Mouse (Mus musculus) frontal cortex, postnatal 36 days (tissue): ENCODE measurements around the gene Tysnd1.

ENCODE experiments used
- DNase-seq, 2 experiments: peaks; one replicate each; pipeline ENCODE4 v3.0.0; 2022; ENCODE audit warnings: low spot score in 2 of 2

Tysnd1 gene

GRCm38 (mm10) chr10:61689405-61689804, 5.9 kb upstream of the Tysnd1 start:
- no peak for DNase-seq

DNA sequence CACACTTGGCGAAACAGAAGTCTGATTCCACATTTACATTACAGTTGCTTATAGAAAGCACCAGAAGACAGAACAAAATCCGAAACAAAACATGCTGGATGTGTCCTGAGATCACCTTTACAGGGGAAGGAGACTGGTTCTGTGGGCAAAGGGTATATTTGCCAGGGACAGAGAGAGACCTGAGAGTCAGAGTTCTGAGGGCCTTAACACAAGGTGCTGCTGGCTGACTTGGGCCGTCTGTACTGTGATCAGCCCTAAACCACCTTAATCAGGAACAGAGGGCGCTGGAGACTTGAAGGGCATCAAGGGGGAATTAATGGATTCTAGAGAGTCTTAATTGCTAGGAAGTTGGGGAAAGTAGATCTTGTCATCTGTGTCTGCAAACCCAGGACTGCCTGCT, 1.8 kb upstream of the Tysnd1 start:
- DNase-seq = no peak

- no peak for DNase-seq
These were observed 617 bp downstream of the Tysnd1 start for GRCm38 (mm10) chr10:61695703-61696559.

DNA sequence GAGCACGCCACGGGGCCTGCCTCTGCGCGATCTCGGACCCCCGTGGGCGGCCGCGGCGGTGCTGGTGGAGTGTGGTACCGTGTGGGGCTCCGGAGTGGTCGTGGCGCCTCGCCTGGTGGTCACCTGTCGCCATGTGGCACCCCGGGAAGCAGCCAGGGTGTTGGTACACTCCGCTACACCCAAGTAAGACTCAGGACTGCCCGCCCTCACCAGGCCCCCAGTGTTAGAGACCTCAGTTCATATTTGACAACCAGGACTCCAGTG, 1.2 kb downstream of the Tysnd1 start:
- no peak for DNase-seq

DNA sequence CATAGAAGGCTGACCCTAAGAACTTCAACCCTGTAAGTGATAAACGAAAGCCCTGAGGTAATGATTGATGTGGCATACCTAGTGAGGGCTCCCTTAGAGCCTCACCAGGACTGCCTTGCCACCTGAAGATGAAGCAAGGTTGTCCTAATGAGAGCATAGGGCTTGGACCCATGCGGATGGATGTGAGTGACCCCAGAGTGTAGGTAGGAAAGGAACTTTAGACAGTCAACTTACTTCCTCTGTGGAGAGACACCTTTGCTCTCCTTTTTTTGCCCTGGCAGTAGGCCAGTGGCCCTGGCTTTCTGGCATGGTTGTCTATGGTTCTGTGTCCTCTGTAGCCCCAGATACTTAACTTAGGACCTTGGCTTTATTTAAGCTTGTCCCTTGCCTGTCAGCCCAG, 1.7 kb downstream of the Tysnd1 start:
- no peak for DNase-seq

GRCm38 (mm10) chr10:61704663-61705062, 9.3 kb downstream of the Tysnd1 start:
- no peak for DNase-seq

GRCm38 (mm10) chr10:61706412-61707375, 11.4 kb downstream of the Tysnd1 start:
- no peak for DNase-seq

DNA sequence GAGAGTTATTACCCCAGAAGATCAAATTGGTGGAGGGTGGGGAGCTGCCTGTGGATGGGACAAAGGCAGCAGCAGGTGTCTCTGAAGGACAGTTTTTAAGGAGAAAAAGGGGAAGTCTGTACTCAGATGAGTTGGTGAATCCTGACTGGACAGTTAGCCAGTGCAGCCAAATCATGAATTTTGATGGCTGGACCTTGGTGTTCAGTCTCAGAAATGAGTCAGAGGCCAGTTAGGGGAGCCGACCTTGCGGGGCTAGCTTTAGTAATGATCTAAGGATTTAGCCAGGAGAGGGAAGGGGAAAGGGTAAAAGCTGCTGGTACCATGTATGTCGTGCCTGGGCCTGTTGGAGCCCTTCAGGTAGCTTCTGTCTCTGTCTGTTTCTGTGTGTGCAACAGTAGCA, 18.3 kb downstream of the Tysnd1 start:
- DNase-seq = no peak

- DNase-seq = no peak
These were observed 18.8 kb downstream of the Tysnd1 start for GRCm38 (mm10) chr10:61714146-61714545.

DNA sequence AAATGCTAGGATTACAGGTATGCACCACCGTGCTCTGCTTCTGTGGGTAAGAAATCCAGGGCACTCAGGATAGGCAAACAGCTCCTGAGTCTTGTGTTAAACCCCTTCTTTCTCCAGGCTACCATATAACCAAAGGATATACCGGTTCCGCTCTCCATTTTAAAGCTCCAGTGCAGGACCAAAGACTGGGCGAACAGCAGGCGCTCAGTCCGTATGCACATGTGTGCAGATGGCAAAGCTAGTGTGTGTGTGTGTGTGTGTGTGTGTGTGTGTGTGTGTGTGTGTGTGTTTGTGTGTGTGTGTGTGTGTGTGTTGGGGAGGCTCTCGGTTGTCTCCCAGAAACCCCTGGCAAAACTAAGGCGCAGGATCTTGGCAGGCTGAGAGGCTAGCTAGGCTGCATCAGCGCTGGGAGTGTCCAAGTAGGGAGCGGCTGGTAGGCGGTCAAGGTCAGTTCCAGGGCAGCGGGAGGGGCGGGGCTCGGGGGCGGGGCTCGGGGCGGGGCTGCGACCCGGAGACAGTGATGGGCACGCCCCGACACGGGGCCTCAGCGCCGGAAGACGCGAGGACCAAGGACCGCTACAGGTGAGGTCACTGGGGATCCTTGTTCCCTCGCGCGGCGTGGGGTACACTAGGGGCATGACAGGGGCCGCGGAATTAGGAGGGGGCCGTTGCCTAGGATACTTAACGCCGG, 19.6 kb downstream of the Tysnd1 start, which contains the start of gene Aifm2:
TSS of gene Aifm2 (plus strand) at position 493 of the 691 bp plus-strand sequence.
- no peak for DNase-seq

DNA sequence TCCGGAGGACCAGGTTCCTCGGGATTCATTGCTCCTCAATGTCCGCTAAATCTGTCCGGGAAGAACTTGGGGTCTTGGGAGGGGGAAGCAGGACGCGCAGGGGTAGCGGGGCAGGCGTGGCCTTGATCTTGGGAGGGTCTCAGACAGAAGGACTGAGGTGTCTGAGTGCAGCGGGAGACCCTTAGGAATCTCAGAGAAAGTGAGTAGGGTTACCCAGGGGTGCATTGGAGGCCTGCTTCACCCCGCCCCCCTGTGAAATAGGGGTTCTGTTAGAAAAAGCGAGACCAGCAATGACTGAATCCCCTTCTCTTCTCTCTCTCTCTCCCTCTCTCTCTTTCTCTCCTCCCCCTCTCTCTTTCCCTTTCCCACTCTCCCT, 20.1 kb downstream of the Tysnd1 start:
- no peak for DNase-seq

- no peak for DNase-seq
These were observed 20.9 kb downstream of the Tysnd1 start for GRCm38 (mm10) chr10:61715996-61716864.

DNA sequence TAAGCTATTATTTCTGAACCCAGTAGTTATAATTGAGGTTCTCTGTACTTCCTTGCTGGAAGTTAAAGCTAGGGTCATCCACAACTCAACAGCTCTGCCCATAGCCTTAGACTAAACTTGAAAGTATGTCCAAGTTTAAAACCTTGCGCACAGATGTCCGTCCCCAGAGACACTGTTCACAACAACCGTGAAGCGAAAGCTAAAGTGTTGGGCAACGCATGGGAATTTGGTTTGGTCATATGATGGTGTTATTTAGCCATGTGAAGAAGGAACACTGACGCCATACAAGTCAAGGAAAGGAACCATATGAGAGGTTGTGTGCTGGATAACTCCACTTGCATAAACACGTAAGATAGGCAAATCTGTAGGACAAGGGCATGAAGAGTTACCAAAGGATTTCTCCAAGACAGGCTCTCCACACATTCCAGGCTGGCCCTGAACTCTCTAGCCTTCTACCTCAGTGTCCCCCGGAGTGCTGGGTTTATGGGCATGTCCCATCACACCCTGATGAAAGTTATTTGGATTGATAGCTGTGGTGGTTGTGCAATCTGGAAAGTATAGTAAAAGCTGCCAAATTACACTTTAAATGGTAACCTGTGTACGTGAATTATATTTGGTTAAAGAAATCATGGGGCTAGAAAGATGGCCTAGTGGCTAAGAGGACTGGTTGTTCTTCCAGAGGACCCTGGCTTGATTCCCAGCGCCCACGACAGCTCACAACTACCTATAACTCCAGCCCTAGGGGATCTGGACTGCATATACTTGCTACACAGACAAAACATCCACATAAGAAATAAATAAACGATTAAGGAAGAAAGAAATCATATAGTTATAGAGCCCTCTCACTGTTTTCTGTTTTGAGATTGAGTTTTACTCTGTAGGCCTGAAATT, 22.3 kb downstream of the Tysnd1 start:
- DNase-seq = no peak

DNA sequence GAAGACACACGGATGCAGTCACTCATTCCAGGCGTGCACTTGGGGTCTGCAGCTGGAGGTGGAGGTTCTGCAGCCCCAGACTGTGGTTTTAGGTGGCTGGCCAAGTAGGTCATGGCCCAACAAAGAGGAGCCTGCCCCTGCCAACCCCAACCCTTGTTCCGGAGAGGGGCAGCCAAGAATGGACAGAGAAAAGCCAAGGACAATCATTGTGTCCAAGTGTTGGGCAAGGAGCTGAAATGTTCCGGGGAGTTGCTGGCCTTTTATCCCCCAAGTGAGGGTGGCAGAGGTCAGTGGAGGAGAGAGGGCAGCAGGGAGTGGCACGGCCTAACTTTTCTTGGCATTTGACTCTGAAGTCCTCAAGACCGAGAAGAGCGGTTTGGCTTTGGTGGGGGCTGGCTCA, 25.0 kb downstream of the Tysnd1 start:
- DNase-seq = no peak

DNA sequence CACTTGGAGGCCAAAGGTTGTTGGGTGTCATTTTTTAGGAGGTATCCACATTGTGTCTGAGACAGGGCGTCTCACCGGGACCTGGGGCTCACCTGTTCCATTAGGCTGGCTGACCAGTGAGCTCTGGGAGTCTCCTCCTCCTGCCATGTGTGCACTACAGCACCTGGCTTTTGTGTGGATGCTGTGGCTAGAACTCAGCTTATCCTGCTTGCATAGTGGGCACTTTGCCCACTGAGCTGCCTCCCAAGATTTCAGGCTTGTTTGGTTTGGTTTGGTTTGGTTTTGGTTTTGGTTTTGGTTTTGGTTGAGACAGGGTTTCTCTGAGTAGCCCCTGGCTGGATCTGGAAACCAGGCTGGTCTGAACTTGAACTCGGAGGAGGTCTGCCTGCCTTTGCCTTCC, 26.9 kb downstream of the Tysnd1 start:
- DNase-seq = no peak

DNA sequence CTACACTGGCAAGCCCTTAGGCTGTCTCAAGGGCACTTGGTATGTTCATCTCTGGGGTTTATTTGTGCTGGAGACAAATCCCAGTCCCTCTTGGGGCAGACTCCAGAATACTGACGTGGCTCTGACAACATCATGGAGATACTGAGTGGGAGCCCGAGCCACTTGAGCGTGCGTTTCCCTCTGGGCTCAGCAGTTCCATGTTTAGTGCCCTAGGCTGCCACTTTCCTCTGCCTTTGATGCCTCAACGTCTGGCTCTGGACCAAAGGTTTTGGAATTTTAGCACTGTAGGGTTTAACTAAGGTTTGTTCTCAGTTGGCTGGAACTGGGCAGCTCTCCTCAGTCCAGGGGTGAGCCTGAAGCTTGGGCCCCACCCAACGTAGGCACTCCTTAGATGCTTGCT, 28.0 kb downstream of the Tysnd1 start:
- no peak for DNase-seq

- DNase-seq = peak; percentile 21 to 26
These were observed 33.9 kb downstream of the Tysnd1 start for GRCm38 (mm10) chr10:61729181-61729580.

DNA sequence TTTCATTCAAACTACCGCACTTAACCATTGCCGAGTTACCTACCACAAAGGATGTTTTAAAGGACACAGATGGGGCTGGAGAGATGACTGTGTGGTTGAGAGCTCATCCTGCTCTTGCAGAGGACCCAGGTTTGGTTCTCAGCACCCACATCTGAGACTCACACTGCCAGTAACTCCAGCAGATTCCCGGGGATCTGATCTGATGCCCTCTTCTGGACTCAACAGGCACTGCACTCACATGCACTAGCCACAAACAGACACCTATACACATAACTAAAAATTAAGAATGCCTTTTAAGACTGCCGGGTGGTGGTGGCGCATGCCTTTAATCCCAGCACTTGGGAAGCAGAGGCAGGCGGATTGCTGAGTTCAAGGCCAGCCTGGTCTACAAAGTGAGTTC, 34.9 kb downstream of the Tysnd1 start:
- no peak for DNase-seq

DNA sequence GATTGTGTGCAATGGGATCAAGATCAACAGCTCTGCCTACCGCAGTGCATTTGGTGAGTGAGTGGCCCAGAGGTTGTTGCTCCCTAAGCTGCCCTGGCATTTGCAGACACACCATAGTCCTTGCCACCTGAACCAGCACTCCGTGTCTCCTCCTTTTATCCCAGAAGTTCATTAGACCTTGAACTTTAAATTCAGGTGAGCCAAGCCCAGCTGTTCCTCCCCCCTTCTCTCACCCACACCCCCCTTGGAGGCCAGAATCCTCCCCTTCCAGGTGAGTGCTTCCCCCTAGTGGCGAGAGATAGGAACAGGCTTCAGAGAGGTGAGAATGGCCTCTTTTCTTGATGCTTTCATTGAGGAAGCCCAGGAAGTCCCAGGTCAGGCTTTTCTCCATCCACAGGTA, 39.1 kb downstream of the Tysnd1 start:
- DNase-seq = no peak

DNA sequence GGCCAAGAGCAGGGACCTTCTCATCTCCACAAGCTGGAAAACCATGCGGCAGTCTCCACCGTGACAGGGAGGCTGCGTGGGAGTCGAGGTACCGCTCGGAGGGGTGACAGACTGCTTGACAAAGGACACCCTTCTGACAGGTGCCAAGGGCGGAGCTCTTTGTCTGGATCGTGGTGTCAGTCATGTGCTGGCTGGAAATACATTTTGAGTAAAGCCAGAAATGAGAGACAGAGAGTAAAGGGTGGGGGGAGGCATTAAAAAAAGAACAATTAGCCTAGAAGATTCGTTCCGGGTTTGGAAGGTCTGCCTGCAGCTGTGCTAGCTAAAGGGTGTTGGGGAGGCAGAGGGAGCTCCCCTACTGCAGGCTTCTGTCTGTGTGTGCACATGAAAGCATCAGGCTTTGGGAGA, 41.4 kb downstream of the Tysnd1 start:
- DNase-seq = peak; percentile 21 to 23
